Mouse (Mus musculus): Measurements from ENCODE around the gene Cdh1. TPM values are rescaled to one million over a fixed set of nuclear protein-coding genes. Genes with fewer than 3 reads are reported as not detected.

Gene Cdh1
- polyA plus RNA-seq, 1 experiment: 0.12 TPM

DNA sequence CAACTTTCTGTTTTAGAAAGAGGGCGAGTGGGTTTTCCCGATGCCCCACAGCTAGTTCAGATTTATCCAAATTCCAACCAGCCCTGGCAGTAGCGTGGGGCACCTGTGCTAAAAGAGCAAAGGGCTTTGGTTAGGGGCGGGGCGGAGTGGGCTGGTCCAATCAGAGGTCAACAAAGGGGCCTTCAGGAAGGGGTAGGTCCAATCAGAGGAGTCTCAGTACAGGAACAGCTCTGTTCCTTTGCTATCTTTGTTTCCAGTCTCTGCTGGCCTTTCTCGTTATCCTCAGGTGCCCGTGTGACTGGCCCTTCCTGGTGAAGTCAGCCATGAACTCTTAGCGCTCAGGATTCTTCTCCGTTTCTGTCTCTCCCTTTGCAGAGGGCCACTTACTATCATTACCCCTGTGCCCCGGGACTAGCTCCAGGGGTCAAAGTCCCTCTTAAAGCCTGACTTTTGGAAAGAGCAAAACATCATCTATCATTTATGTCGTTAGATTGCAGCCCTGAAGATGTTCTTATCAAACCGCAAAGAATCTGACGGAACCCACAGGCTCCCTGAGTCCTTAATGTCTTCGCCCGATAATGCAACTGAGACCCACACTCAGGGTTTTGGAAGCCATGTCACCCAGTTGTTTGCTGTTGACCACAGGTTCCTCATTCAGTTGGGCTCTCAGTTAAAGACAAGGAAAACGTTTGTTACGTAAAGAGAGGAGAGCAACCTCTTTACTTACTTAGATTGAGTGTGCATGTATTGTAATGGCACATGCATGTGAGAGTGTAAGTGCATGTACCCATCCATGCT lies 30.4 kb downstream of the Cdh1 start:
- Histone ChIP-seq H3K4me1 (ENCODE audit: control insufficient read depth, insufficient read depth, low read length) (peaks cover 7% of the 10 kb centered on the region), H3K27ac (ENCODE audit: insufficient read depth, low read depth, low read length) (no peak overlapping the region), H3K4me3 (ENCODE audit: insufficient read depth, low read length) (no peak overlapping the region)
- TF ChIP-seq CTCF (IDR thresholded peaks at IDR 0.05; ENCODE audit: low read depth, low read length) (no peak), POLR2A (IDR thresholded peaks at IDR 0.05; ENCODE audit: borderline replicate concordance, low read depth, low read length) (no peak)

DNA sequence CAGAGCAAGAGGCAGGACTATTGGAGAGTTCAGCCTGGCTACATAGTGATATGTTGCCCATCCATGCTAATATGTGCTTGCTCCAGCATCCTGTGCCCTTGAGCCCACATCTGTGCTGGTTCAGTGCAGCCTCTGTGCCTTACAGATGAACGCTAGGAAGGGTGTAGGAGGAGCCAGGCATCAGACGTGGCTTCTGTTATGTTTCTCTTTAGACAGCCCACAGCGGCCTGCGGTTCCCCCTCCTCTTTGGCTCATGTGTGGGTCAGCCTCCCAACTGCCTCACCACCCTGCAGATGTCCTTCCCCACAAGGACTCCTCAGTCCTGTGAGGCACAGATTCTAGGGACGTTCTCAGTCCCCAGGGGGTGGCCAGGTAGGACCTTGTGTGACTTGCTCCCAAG lies 32.1 kb downstream of the Cdh1 start:
- TF ChIP-seq CTCF (IDR thresholded peaks at IDR 0.05; ENCODE audit: low read depth, low read length) (no peak), POLR2A (IDR thresholded peaks at IDR 0.05; ENCODE audit: borderline replicate concordance, low read depth, low read length) (no peak)

DNA sequence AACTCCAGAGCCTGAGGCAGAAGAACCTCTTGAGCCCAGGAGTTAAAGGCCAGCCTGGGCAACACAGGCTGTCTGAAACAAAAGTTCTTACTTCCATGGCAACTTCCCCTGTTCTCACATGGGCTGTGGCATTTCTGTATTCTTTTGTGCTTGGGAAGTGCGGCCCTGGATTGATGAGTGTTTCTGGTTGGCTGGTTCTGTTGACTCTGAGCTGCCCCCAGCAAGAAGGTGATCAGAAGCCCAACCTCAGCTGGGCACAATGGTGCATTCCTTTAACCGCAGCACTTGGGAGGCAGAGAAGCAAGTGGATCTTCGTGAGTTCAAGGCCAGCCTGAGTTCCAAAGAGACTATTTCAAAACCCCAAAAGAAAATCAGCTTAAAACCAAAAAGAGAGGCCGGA lies 34.3 kb downstream of the Cdh1 start:
- peaks cover 7% of the 10 kb centered on the region for H3K4me1 ChIP-seq (ENCODE audit: control insufficient read depth, insufficient read depth, low read length)

More for the DNA sequence above, 32.1 kb downstream of the Cdh1 start:
- Histone ChIP-seq H3K4me1 (ENCODE audit: control insufficient read depth, insufficient read depth, low read length) (peaks cover 7% of the 10 kb centered on the region), H3K27ac (ENCODE audit: insufficient read depth, low read depth, low read length) (no peak overlapping the region), H3K4me3 (ENCODE audit: insufficient read depth, low read length) (no peak overlapping the region)

DNA sequence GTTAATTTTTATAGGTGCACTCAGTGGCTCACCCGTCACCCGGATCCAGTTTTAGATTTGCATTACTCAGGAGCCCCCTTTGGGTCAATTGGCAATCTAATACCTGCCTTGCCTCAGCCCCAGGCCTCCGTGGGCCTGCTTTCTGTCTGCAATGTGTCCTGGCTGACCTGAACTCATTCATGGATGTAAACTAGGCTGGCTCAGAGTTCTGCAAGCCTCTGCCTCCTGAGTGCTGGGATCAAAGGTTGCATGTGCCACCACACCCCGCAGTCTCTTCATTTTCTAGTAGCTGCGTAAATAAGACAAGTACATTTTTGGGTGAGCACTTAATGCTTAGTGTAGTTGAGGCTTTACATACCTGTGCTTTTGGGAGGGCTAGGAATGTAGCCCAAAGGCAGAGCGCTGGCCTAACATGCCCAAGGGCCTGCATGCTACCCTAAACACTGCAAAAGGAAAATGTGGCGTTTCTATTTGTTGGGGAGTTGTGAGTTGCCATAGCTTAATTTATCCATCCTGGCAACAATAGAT lies 35.7 kb downstream of the Cdh1 start:
- no peak for TF ChIP-seq POLR2A (IDR thresholded peaks at IDR 0.05; ENCODE audit: borderline replicate concordance, low read depth, low read length)
- TF ChIP-seq CTCF (IDR thresholded peaks at IDR 0.05; ENCODE audit: low read depth, low read length): no peak
- Histone ChIP-seq H3K4me3 (ENCODE audit: insufficient read depth, low read length) (no peak overlapping the region), H3K4me1 (ENCODE audit: control insufficient read depth, insufficient read depth, low read length) (peaks cover 4% of the 10 kb centered on the region)

More for the DNA sequence above, 34.3 kb downstream of the Cdh1 start:
- TF ChIP-seq CTCF (IDR thresholded peaks at IDR 0.05; ENCODE audit: low read depth, low read length): no peak
- no peak for TF ChIP-seq POLR2A (IDR thresholded peaks at IDR 0.05; ENCODE audit: borderline replicate concordance, low read depth, low read length)
- Histone ChIP-seq H3K4me3 (ENCODE audit: insufficient read depth, low read length) (no peak overlapping the region), H3K27ac (ENCODE audit: insufficient read depth, low read depth, low read length) (no peak overlapping the region)

DNA sequence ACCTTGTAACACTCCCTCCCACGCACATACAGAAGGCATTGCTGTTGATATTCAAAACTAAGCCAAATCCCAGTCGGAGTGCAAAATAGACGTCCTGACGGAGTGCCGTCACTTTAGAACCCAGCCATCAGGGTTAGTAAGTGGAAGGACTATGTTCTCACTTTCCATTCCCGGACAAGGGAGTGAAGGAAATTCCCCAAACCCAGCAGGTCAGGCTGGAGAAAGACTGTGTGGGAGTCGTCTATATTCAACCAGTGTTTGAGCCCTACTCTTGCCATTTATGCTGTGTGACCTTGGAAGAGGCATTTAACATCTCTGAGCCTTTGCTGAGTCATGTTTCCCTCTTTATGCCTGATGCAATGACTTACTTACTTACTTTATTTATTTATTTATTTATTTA lies 37.1 kb downstream of the Cdh1 start:
- TF ChIP-seq POLR2A (IDR thresholded peaks at IDR 0.05; ENCODE audit: borderline replicate concordance, low read depth, low read length) (no peak), CTCF (IDR thresholded peaks at IDR 0.05; ENCODE audit: low read depth, low read length) (no peak)
- Histone ChIP-seq H3K4me3 (ENCODE audit: insufficient read depth, low read length) (no peak overlapping the region), H3K4me1 (ENCODE audit: control insufficient read depth, insufficient read depth, low read length) (no peaks in the 10 kb centered on the region), H3K27ac (ENCODE audit: insufficient read depth, low read depth, low read length) (no peak overlapping the region)

More for the DNA sequence above, 35.7 kb downstream of the Cdh1 start:
- no peak overlapping the region for H3K27ac ChIP-seq (ENCODE audit: insufficient read depth, low read depth, low read length)

DNA sequence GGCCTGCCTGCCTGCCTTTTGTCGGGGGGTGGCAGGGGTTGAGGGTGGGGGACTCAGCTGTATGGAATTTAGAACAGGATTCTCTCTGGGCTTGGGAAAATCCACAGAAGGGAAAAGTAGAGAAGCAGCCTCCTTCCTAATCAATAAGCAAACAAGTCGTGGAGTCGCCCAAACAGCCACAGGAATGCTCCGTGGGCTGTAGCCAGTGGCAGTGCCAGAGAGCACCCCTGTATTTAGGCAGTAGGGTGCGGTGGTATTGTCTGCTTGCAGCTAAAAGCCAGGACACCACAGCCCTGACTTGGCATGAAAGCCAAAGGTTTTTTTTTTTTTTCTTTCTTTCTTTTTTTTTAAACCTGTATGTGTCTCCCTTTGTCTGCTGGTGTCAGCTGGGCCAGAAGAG lies 37.8 kb downstream of the Cdh1 start:
- no peak for TF ChIP-seq POLR2A (IDR thresholded peaks at IDR 0.05; ENCODE audit: borderline replicate concordance, low read depth, low read length)
- TF ChIP-seq CTCF (IDR thresholded peaks at IDR 0.05; ENCODE audit: low read depth, low read length): no peak
- H3K4me3 ChIP-seq (ENCODE audit: insufficient read depth, low read length): no peak overlapping the region
- H3K27ac ChIP-seq (ENCODE audit: insufficient read depth, low read depth, low read length): no peak overlapping the region
- no peaks in the 10 kb centered on the region for H3K4me1 ChIP-seq (ENCODE audit: control insufficient read depth, insufficient read depth, low read length)

- Histone ChIP-seq H3K27ac (ENCODE audit: insufficient read depth, low read depth, low read length) (no peak overlapping the region), H3K4me1 (ENCODE audit: control insufficient read depth, insufficient read depth, low read length) (no peaks in the 10 kb centered on the region), H3K4me3 (ENCODE audit: insufficient read depth, low read length) (no peak overlapping the region)
- TF ChIP-seq POLR2A (IDR thresholded peaks at IDR 0.05; ENCODE audit: borderline replicate concordance, low read depth, low read length) (no peak), CTCF (IDR thresholded peaks at IDR 0.05; ENCODE audit: low read depth, low read length) (no peak)
Observed at GRCm38 (mm10) chr8:106642172-106642571, 39.0 kb downstream of the Cdh1 start.

DNA sequence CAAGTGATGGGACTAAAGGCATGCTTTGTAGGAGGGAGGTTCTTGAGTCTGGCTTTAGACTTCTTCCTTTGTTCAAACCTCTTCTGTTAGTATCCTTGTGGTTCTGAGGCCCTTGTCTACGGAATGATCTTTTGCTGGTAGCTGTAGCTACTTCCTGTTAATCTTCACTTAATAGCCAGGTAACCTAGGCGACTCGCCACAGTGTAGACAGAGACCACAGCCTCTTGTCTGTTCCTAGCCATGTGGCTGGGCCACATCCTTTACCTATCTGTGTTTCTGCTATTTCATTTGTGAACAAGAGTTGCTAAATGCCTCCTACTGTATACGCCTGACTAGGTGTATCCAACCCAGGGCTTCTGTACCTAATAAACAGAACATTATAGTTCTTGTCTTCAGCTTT lies 39.9 kb downstream of the Cdh1 start:
- H3K4me1 ChIP-seq (ENCODE audit: control insufficient read depth, insufficient read depth, low read length): no peaks in the 10 kb centered on the region
- TF ChIP-seq CTCF (IDR thresholded peaks at IDR 0.05; ENCODE audit: low read depth, low read length) (no peak), POLR2A (IDR thresholded peaks at IDR 0.05; ENCODE audit: borderline replicate concordance, low read depth, low read length) (no peak)
- no peak overlapping the region for H3K4me3 ChIP-seq (ENCODE audit: insufficient read depth, low read length)
- no peak overlapping the region for H3K27ac ChIP-seq (ENCODE audit: insufficient read depth, low read depth, low read length)

- TF ChIP-seq POLR2A (IDR thresholded peaks at IDR 0.05; ENCODE audit: borderline replicate concordance, low read depth, low read length): no peak
- no peak for TF ChIP-seq CTCF (IDR thresholded peaks at IDR 0.05; ENCODE audit: low read depth, low read length)
- Histone ChIP-seq H3K4me3 (ENCODE audit: insufficient read depth, low read length) (no peak overlapping the region), H3K27ac (ENCODE audit: insufficient read depth, low read depth, low read length) (no peak overlapping the region), H3K4me1 (ENCODE audit: control insufficient read depth, insufficient read depth, low read length) (no peaks in the 10 kb centered on the region)
Observed at GRCm38 (mm10) chr8:106644957-106645356, 41.8 kb downstream of the Cdh1 start.

DNA sequence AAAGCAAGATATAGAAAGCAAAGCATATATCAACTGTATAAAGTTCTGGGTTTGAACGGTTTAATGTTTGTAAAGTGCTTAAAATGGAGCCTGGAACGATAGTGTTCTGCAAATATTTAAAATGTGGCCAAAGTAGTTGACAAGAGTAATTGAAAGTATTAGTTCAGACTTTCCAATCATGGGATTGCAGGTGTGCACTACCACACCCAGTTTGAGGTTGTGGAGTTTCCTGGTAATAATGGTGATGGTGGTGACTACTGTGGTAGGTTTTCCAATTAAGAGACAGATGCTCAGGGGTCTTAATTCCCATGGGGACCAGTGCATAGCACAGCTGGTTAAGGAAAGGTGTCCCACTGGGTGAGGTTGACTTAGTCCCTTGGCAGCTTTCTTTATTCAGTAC lies 43.0 kb downstream of the Cdh1 start:
- H3K4me1 ChIP-seq (ENCODE audit: control insufficient read depth, insufficient read depth, low read length): no peaks in the 10 kb centered on the region
- H3K4me3 ChIP-seq (ENCODE audit: insufficient read depth, low read length): no peak overlapping the region
- no peak overlapping the region for H3K27ac ChIP-seq (ENCODE audit: insufficient read depth, low read depth, low read length)
- TF ChIP-seq CTCF (IDR thresholded peaks at IDR 0.05; ENCODE audit: low read depth, low read length): no peak
- no peak for TF ChIP-seq POLR2A (IDR thresholded peaks at IDR 0.05; ENCODE audit: borderline replicate concordance, low read depth, low read length)

Measured in bone marrow macrophage, adult 2 months (primary cell).